Mouse (Mus musculus): ENCODE measurements at regions not wholly inside any gene's neighbourhood (a gene's known extent, or its start where the extent isn't known, plus 50 kb on each side); places are given as distances from the start of the nearest gene placed in this dataset.
A peak's percentile ranks its signal among the peaks of the same experiment; 100 is the strongest.

GRCm38 (mm10) chr14:47826545-47826944, 178.3 kb downstream of the Ktn1 start:
- no peak overlapping the region for H3K9ac ChIP-seq (ENCODE audit: insufficient read depth, low read depth, low read length, poor library complexity, severe bottlenecking)
- DNase-seq (ENCODE audit: low read depth, low spot score) = no peak
- H3K36me3 ChIP-seq (ENCODE audit: control insufficient read depth, insufficient read depth, low read length, poor library complexity, severe bottlenecking) = no peaks in the 10 kb centered on the region
- no peaks in the 10 kb centered on the region for H3K9me3 ChIP-seq (ENCODE audit: control insufficient read depth, insufficient read depth, low read depth, low read length)
- 0 out of 4 replicates have a peak, but pooled peaks cover 0 to 2% of the 10 kb centered on the region in 2 experiments for H3K4me1 ChIP-seq (ENCODE audit: control insufficient read depth in 2 of 2, insufficient read depth in 2 of 2, low read length in 2 of 2, poor library complexity in 1 of 2)
- TF ChIP-seq ZNF384 (IDR thresholded peaks at IDR 0.05; ENCODE audit: low read depth, low read length) = peak; percentile 42; the same call in 1 of the 2 replicates
- no peak for TF ChIP-seq MAFK (IDR thresholded peaks at IDR 0.05; ENCODE audit: insufficient read depth, low read depth, low read length)
- TF ChIP-seq CHD2 (IDR thresholded peaks at IDR 0.05; ENCODE audit: low read depth, low read length) = no peak
- TF ChIP-seq ZC3H11A (IDR thresholded peaks at IDR 0.05; ENCODE audit: borderline replicate concordance, low read depth, low read length) = no peak
- no peak for TF ChIP-seq HCFC1 (IDR thresholded peaks at IDR 0.05; ENCODE audit: borderline replicate concordance, insufficient read depth, low read length)
- no peak overlapping the region for H3K4me3 ChIP-seq (ENCODE audit: insufficient read depth in 1 of 2, low read depth in 1 of 2, low read length in 2 of 2, poor library complexity in 1 of 2, severe bottlenecking in 1 of 2)
- no peak overlapping the region for H3K27ac ChIP-seq (ENCODE audit: insufficient read depth, low read depth, low read length, poor library complexity, severe bottlenecking)
- in situ Hi-C loops (cut with MboI; ENCODE audit: low sequenced_read_pairs in 2 of 2, unreplicated experiment in 2 of 2) = no loop called here

GRCm38 (mm10) chr14:47827623-47828022, 179.4 kb downstream of the Ktn1 start:
- TF ChIP-seq MAFK (IDR thresholded peaks at IDR 0.05; ENCODE audit: insufficient read depth, low read depth, low read length) (no peak), HCFC1 (IDR thresholded peaks at IDR 0.05; ENCODE audit: borderline replicate concordance, insufficient read depth, low read length) (no peak), CHD2 (IDR thresholded peaks at IDR 0.05; ENCODE audit: low read depth, low read length) (no peak), ZC3H11A (IDR thresholded peaks at IDR 0.05; ENCODE audit: borderline replicate concordance, low read depth, low read length) (no peak), ZNF384 (IDR thresholded peaks at IDR 0.05; ENCODE audit: low read depth, low read length) (no peak)
- no peaks in the 10 kb centered on the region for H3K9me3 ChIP-seq (ENCODE audit: control insufficient read depth, insufficient read depth, low read depth, low read length)
- in situ Hi-C loops (cut with MboI; ENCODE audit: low sequenced_read_pairs in 2 of 2, unreplicated experiment in 2 of 2) = no loop called here

GRCm38 (mm10) chr14:47833696-47834095, 185.4 kb downstream of the Ktn1 start:
- TF ChIP-seq CHD2 (IDR thresholded peaks at IDR 0.05; ENCODE audit: low read depth, low read length) (no peak), MAFK (IDR thresholded peaks at IDR 0.05; ENCODE audit: insufficient read depth, low read depth, low read length) (no peak), HCFC1 (IDR thresholded peaks at IDR 0.05; ENCODE audit: borderline replicate concordance, insufficient read depth, low read length) (no peak), ZC3H11A (IDR thresholded peaks at IDR 0.05; ENCODE audit: borderline replicate concordance, low read depth, low read length) (no peak), ZNF384 (IDR thresholded peaks at IDR 0.05; ENCODE audit: low read depth, low read length) (no peak)
- no peaks in the 10 kb centered on the region for H3K9me3 ChIP-seq (ENCODE audit: control insufficient read depth, insufficient read depth, low read depth, low read length)
- peaks cover 0 to 4% of the 10 kb centered on the region in 2 experiments; a peak in 2 of 4 replicates for H3K4me1 ChIP-seq (ENCODE audit: control insufficient read depth in 2 of 2, insufficient read depth in 2 of 2, low read length in 2 of 2, poor library complexity in 1 of 2)
- no peak overlapping the region for H3K4me3 ChIP-seq (ENCODE audit: insufficient read depth in 1 of 2, low read depth in 1 of 2, low read length in 2 of 2, poor library complexity in 1 of 2, severe bottlenecking in 1 of 2)
- H3K9ac ChIP-seq (ENCODE audit: insufficient read depth, low read depth, low read length, poor library complexity, severe bottlenecking) = no peak overlapping the region
- in situ Hi-C loops (cut with MboI; ENCODE audit: low sequenced_read_pairs in 2 of 2, unreplicated experiment in 2 of 2) = no loop called here
- H3K36me3 ChIP-seq (ENCODE audit: control insufficient read depth, insufficient read depth, low read length, poor library complexity, severe bottlenecking) = no peaks in the 10 kb centered on the region
- no peak for DNase-seq (ENCODE audit: low read depth, low spot score)
- H3K27ac ChIP-seq (ENCODE audit: insufficient read depth, low read depth, low read length, poor library complexity, severe bottlenecking) = no peak overlapping the region

More at GRCm38 (mm10) chr14:47827623-47828022, 179.4 kb downstream of the Ktn1 start:
- Histone ChIP-seq H3K27ac (ENCODE audit: insufficient read depth, low read depth, low read length, poor library complexity, severe bottlenecking) (no peak overlapping the region), H3K36me3 (ENCODE audit: control insufficient read depth, insufficient read depth, low read length, poor library complexity, severe bottlenecking) (no peaks in the 10 kb centered on the region), H3K4me1 (ENCODE audit: control insufficient read depth in 2 of 2, insufficient read depth in 2 of 2, low read length in 2 of 2, poor library complexity in 1 of 2) (0 out of 4 replicates have a peak, but pooled peaks cover 0 to 2% of the 10 kb centered on the region in 2 experiments), H3K9ac (ENCODE audit: insufficient read depth, low read depth, low read length, poor library complexity, severe bottlenecking) (no peak overlapping the region), H3K4me3 (ENCODE audit: insufficient read depth in 1 of 2, low read depth in 1 of 2, low read length in 2 of 2, poor library complexity in 1 of 2, severe bottlenecking in 1 of 2) (no peak overlapping the region)
- no peak for DNase-seq (ENCODE audit: low read depth, low spot score)

GRCm38 (mm10) chr14:47835408-47835807, 187.2 kb downstream of the Ktn1 start:
- no peak overlapping the region for H3K4me3 ChIP-seq (ENCODE audit: insufficient read depth in 1 of 2, low read depth in 1 of 2, low read length in 2 of 2, poor library complexity in 1 of 2, severe bottlenecking in 1 of 2)
- no peak for TF ChIP-seq CHD2 (IDR thresholded peaks at IDR 0.05; ENCODE audit: low read depth, low read length)
- no peak for TF ChIP-seq ZC3H11A (IDR thresholded peaks at IDR 0.05; ENCODE audit: borderline replicate concordance, low read depth, low read length)
- TF ChIP-seq MAFK (IDR thresholded peaks at IDR 0.05; ENCODE audit: insufficient read depth, low read depth, low read length) = no peak
- TF ChIP-seq ZNF384 (IDR thresholded peaks at IDR 0.05; ENCODE audit: low read depth, low read length) = no peak
- no peak for TF ChIP-seq HCFC1 (IDR thresholded peaks at IDR 0.05; ENCODE audit: borderline replicate concordance, insufficient read depth, low read length)
- H3K4me1 ChIP-seq (ENCODE audit: control insufficient read depth in 2 of 2, insufficient read depth in 2 of 2, low read length in 2 of 2, poor library complexity in 1 of 2) = peaks cover 0 to 4% of the 10 kb centered on the region in 2 experiments; a peak in 2 of 4 replicates
- H3K9ac ChIP-seq (ENCODE audit: insufficient read depth, low read depth, low read length, poor library complexity, severe bottlenecking) = no peak overlapping the region
- no peak overlapping the region for H3K27ac ChIP-seq (ENCODE audit: insufficient read depth, low read depth, low read length, poor library complexity, severe bottlenecking)
- H3K9me3 ChIP-seq (ENCODE audit: control insufficient read depth, insufficient read depth, low read depth, low read length) = no peaks in the 10 kb centered on the region
- H3K36me3 ChIP-seq (ENCODE audit: control insufficient read depth, insufficient read depth, low read length, poor library complexity, severe bottlenecking) = no peaks in the 10 kb centered on the region
- no peak for DNase-seq (ENCODE audit: low read depth, low spot score)
- in situ Hi-C loops (cut with MboI; ENCODE audit: low sequenced_read_pairs in 2 of 2, unreplicated experiment in 2 of 2) = no loop called here

Data from ES-E14 (cell line).